Mouse (Mus musculus) forebrain, embryonic 15.5 days (tissue): Measurements from ENCODE around the gene Frrs1. TPM values are rescaled to one million over a fixed set of nuclear protein-coding genes. Genes with fewer than 3 reads are reported as not detected.

Experiments used
- ATAC-seq: fragments of 200-750 bp; cut with Nextera tagmentation; replicated peaks from 2 replicates; pipeline ENCODE4 v1.8.0; 2017; ENCODE audit warnings: mild to moderate bottlenecking, moderate TSS enrichment, moderate library complexity
- H3K27ac ChIP-seq: fragments of 300-500 bp; sonication (generic); replicated peaks from 2 replicates; pipeline ENCODE4 v1.5.1; 2015; ENCODE audit warnings: mild to moderate bottlenecking, inconsistent platforms
- H3K27me3 ChIP-seq: fragments of 300-500 bp; sonication (generic); 2 replicates; pipeline ENCODE4 v1.6.1; 2015; ENCODE audit warnings: inconsistent platforms
- H3K36me3 ChIP-seq: fragments of 300-500 bp; sonication (generic); 2 replicates; pipeline ENCODE4 v1.6.1; 2015; ENCODE audit warnings: mild to moderate bottlenecking, inconsistent platforms
- H3K4me1 ChIP-seq: fragments of 300-500 bp; sonication (generic); 2 replicates; pipeline ENCODE4 v1.6.1; 2015; ENCODE audit warnings: inconsistent platforms
- H3K4me2 ChIP-seq: fragments of 300-500 bp; sonication (generic); replicated peaks from 2 replicates; pipeline ENCODE4 v1.6.1; 2015; ENCODE audit warnings: mild to moderate bottlenecking, inconsistent platforms
- H3K4me3 ChIP-seq: fragments of 300-500 bp; sonication (generic); 2 replicates; pipeline ENCODE4 v1.5.1; 2015; ENCODE audit warnings: mild to moderate bottlenecking, inconsistent platforms
- H3K9ac ChIP-seq: fragments of 300-500 bp; sonication (generic); replicated peaks from 2 replicates; pipeline ENCODE4 v1.6.1; 2015; ENCODE audit warnings: mild to moderate bottlenecking, inconsistent platforms
- H3K9me3 ChIP-seq: fragments of 300-500 bp; sonication (generic); 2 replicates; pipeline ENCODE4 v1.6.1; 2016; ENCODE audit warnings: inconsistent platforms
- WGBS: fragments of 180-500 bp; shearing (Covaris S2); methylation state at CpG from one replicate; pipeline ENCODE4 v1.1.7; 2015; ENCODE audit warnings: mixed read lengths; 5-methylcytosine and 5-hydroxymethylcytosine counted together
- polyA plus RNA-seq: library from polyadenylated mRNA; unstranded; fragments of >200 nt; fragmentation: Nextera tagmentation; extraction: Ambion mirVana; gene quantifications from 2 replicates; pipeline ENCODE4 v1.2.1, GENCODE M21; 2015

Frrs1 gene
- polyA plus RNA-seq, 1 experiment from 2014 or later: 3.2 TPM

DNA sequence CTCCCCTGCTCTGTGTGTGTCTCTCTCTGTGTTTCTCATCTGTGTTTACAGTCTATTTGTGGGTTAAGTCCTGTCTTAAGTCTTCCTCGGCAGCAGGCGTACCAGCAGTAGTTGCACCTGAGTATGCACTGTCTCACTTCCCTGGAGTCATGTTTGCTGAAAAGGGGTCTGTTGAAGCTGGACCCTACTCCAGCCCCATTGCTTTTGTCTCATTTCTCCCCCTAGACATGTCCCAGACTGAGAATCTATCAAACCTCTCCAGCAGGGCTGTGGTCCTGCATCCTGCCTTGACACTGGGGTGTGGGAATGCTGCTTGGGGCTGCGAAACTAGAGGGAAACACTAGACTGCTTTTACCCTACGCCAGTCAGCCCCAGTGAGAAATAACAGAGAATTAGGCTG, 25.8 kb upstream of the Frrs1 start:
- H3K36me3 ChIP-seq: no peaks in the 10 kb centered on the region
- WGBS: 87% methylated on average over 4 of the region's 4 CpGs

DNA sequence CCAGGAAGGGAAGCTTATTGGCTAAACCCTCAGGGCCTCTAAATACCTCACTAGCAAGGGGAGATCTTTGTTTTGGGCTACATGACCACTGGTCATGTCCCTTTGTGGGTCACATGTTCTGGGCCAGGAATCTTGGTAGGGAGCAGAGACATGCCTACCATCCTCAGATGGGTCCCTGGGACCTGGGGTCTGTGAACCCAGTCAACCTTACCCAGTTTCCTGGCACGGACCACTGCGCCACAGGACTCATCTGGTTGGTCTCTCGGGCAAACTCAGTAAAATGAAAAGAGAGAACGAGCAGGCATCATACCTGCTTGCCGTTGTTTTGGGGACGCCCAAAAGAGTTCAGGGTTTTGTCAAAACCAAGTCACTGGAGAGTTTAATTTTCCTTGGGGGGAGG, 25.0 kb upstream of the Frrs1 start:
- Histone ChIP-seq H3K9ac (no peak overlapping the region), H3K4me1 (peaks cover 4% of the 10 kb centered on the region; the same call in 1 of the 2 replicates), H3K27me3 (no peaks in the 10 kb centered on the region), H3K27ac (no peak overlapping the region), H3K9me3 (no peaks in the 10 kb centered on the region), H3K4me2 (no peak overlapping the region), H3K4me3 (no peak overlapping the region), H3K36me3 (no peaks in the 10 kb centered on the region)
- WGBS: 90% methylated on average over 6 of the region's 6 CpGs
- no peak for ATAC-seq

More for the DNA sequence above, 25.8 kb upstream of the Frrs1 start:
- no peak overlapping the region for H3K4me2 ChIP-seq
- H3K9me3 ChIP-seq: no peaks in the 10 kb centered on the region
- peaks cover 4% of the 10 kb centered on the region; the same call in 1 of the 2 replicates for H3K4me1 ChIP-seq
- H3K4me3 ChIP-seq: no peak overlapping the region
- H3K27ac ChIP-seq: no peak overlapping the region
- no peak for ATAC-seq
- no peak overlapping the region for H3K9ac ChIP-seq
- no peaks in the 10 kb centered on the region for H3K27me3 ChIP-seq

DNA sequence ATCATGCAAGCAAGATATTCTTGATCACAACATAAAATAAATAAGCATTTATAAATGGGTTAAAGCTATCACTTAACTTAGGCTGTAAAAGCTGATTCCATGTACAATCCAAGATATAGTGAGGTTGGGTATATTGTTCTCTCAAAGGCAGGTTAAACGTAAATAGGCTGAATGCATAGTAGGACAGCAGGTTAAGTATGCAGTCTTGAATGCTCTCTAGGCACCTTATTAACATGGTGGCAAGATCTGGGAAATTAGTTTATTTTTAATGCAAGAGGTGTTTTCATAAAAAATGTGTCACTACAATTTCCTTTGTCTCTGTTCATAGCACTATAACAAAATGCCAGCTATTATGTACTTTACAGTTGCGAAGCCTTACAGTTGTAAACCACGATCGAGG, 23.9 kb upstream of the Frrs1 start:
- peaks cover 4% of the 10 kb centered on the region; the same call in 1 of the 2 replicates for H3K4me1 ChIP-seq
- 71% methylated on average over 4 of the region's 4 CpGs for WGBS
- ATAC-seq: no peak
- no peaks in the 10 kb centered on the region for H3K36me3 ChIP-seq
- H3K4me2 ChIP-seq: peak overlapping the region; percentile 76
- H3K9me3 ChIP-seq: no peaks in the 10 kb centered on the region
- 0 out of 2 replicates have a peak overlapping the region, but pooled peaks have one; percentile 52 for H3K9ac ChIP-seq
- H3K27me3 ChIP-seq: no peaks in the 10 kb centered on the region
- peak overlapping the region; percentile 42 for H3K4me3 ChIP-seq
- H3K27ac ChIP-seq: peak overlapping the region; percentile 25; the same call in 1 of the 2 replicates

DNA sequence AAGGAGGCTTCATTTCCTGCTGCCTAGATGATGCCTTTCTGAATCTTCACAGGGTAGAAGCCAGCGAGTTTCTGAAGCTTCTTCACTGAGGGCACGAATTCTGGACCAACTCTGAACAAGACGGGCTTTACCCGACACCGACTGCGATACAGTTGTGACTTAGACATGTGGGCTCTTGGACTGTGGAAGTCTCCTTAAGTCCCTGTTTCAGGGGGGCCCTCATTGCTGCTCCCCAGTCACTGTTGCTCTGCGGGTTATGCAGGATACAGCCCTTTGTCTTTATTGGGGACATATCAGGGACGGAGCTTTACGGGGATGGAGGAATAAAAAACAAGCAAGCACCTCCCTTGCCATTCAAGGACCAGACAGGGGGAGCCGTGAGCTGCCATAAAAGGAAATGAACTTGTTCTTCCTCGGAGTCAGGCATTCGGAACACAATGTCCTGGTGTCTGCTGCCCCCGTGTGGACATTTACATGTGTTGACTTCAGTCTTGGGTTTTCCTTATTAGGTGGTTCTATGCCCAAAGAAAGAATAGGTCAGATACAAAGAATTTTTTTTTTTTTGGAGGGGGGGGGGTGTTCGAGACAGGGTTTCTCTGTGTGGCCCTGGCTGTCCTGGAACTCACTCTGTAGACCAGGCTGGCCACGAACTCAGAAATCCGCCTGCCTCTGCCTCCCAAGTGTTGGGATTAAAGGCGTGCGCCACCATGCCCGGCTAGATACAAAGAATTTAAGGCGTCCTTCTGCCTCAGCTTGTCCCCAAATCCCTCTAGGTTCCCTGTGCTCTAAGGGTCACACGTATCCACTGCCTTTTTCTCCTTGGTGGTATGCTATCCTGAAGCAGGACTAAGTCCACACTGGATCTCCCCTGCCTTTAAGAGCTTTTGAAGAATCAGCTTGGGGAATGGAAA, 23.2 kb upstream of the Frrs1 start:
- H3K4me3 ChIP-seq: peak overlapping the region; percentile 42
- peak overlapping the region; percentile 52 for H3K9ac ChIP-seq
- no peaks in the 10 kb centered on the region for H3K36me3 ChIP-seq
- WGBS: 24% methylated on average over 21 of the region's 21 CpGs
- peaks cover 4% of the 10 kb centered on the region; the same call in 1 of the 2 replicates for H3K4me1 ChIP-seq
- peak overlapping the region; percentile 76 for H3K4me2 ChIP-seq
- no peaks in the 10 kb centered on the region for H3K9me3 ChIP-seq
- H3K27me3 ChIP-seq: no peaks in the 10 kb centered on the region
- peak; percentile 93 for ATAC-seq
- H3K27ac ChIP-seq: peak overlapping the region; percentile 25; the same call in 1 of the 2 replicates

DNA sequence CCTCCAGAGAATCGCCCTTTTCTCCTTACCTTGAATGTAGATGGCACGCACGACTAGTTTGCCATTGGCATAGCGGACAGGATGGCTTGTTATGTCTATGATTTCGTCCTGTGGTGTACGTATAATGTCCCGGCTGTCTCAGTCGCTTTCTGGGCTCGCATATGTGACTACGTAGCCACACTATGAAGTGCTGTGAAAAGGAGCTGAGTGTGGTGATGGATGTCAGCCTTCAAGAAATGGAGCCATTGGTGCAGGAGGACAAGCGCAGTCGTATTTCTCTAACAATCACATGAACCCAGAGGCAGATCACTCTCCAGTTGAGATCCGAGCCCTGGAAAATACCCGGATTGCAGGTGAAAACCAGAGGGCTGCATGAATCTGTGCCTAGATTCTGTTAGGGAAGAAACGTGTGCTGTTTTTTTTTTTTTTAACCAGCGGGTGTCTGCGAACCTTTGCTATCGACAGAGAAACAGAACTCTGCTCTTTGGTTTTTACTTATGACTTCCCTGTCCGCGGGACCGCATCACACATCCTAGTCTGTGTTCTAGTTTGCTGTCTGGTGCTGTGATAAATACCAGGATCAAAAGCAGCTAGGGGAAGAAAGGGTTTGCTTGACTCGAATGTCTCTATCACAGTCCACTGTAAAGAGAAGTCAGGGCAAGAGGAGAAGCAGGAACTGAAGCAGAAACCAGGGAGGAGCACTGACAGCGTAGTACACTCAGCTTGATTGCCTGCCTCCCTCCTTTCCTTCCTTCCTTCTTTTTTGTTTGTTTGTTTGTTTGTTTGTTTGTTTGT, 22.4 kb upstream of the Frrs1 start:
- Histone ChIP-seq H3K4me2 (no peak overlapping the region), H3K27me3 (no peaks in the 10 kb centered on the region), H3K36me3 (no peaks in the 10 kb centered on the region), H3K4me1 (peaks cover 4% of the 10 kb centered on the region; the same call in 1 of the 2 replicates), H3K27ac (no peak overlapping the region), H3K9ac (no peak overlapping the region), H3K9me3 (no peaks in the 10 kb centered on the region), H3K4me3 (no peak overlapping the region)
- ATAC-seq: no peak
- 83% methylated on average over 23 of the region's 23 CpGs for WGBS

DNA sequence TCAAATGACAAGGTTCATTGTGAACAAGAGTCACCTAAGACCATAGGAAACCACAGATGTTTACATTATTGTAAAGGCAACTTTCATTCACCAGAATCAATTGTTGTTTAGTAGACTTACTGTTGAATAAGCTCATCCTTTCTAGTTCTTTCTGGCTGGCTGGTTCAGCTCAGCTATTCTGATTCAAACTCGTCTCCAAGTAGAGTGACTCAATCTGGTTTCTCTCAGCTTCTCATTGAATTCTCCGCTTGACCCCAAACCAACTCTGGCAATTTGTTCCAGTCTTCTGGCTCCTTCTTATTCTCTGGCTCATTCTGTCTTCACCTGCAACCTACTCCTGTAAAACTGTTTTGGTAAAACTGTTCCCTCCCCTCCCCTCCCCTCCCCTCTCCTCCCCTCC, 18.0 kb upstream of the Frrs1 start:
- no peak for ATAC-seq
- WGBS: 77% methylated on average over 2 of the region's 2 CpGs
- Histone ChIP-seq H3K4me1 (no peaks in the 10 kb centered on the region), H3K27ac (no peak overlapping the region), H3K27me3 (no peaks in the 10 kb centered on the region), H3K9ac (no peak overlapping the region), H3K9me3 (no peaks in the 10 kb centered on the region), H3K4me2 (no peak overlapping the region), H3K4me3 (no peak overlapping the region), H3K36me3 (no peaks in the 10 kb centered on the region)

DNA sequence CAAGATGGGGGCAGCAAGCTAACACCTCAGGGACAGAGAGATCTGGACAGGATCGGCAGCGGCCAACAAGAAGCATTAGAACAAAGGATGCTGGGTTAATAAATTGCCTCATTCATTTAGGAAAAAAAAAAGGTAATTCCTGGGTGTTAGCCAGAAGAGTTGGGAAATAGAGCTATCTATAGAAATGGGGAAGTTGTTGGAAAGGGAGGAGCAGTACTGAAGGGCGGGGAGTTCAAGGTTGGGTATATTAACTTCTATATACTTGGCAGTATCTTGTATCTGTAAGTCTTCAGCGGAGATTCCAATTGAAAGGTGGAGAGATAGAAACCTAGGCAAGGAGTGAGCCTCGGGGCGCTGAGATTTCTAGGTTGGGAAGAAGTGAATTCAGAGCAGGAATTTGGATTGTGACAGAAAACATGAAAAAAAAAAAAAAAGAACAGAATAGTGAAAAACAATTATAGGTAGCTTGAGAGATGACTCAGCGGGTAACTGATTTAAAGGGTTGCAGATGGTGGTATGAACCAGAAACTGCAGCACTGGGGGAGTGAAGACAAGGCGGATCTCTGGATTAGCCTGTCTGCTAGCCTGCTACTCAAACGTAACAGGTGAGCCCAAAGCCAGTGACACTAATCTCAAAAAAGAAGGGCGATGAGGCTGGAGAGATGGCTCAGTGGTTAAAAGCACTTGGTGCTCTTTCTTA, 14.2 kb upstream of the Frrs1 start:
- Histone ChIP-seq H3K27me3 (no peaks in the 10 kb centered on the region), H3K36me3 (no peaks in the 10 kb centered on the region), H3K27ac (no peak overlapping the region), H3K4me1 (no peaks in the 10 kb centered on the region), H3K4me3 (no peak overlapping the region), H3K9me3 (no peaks in the 10 kb centered on the region), H3K4me2 (no peak overlapping the region), H3K9ac (no peak overlapping the region)
- WGBS: 90% methylated on average over 10 of the region's 10 CpGs
- no peak for ATAC-seq

DNA sequence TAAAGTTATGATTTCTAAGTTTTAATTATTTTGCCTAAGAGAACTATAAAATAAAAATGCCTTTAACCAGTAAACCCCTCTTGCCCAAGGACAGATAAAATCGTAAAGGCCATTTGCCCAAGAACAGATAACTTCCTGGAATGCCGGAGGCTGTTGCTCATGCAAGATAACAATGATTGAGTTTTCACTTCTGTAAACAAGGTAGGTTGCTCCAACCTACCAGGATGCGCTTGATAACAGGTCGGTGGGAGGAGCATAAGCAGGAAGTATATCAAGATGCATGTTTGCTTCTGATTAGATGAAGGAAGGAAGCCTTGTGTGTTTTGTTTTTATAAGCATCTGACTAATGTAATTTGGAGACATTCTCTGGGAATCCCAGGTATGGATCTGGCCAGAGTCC, 13.2 kb upstream of the Frrs1 start:
- Histone ChIP-seq H3K9me3 (no peaks in the 10 kb centered on the region), H3K36me3 (no peaks in the 10 kb centered on the region), H3K4me1 (no peaks in the 10 kb centered on the region), H3K4me3 (no peak overlapping the region), H3K4me2 (no peak overlapping the region), H3K27ac (no peak overlapping the region), H3K9ac (no peak overlapping the region), H3K27me3 (no peaks in the 10 kb centered on the region)
- ATAC-seq: no peak
- 92% methylated on average over 4 of the region's 4 CpGs for WGBS

DNA sequence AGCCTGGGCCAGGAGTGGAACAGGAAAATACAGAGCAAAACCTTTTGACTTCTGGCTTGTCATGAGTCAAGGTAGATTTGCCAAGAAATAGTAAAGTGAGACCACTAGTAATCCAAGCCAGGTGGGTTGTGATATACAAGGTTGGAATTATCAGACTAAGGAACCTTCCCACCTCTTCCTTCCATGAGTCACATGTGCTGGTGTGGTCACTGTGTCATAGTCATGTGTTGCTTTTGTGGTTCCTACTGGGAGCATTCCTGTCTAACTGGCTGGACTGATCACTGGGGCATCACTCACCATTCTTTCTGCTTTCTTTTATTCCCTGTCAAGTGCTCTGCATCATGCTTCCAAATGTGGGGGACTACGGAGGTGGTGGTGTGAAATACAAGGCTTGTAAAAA, 11.2 kb upstream of the Frrs1 start:
- WGBS: 91% methylated on average over 1 of the region's 1 CpGs
- no peak overlapping the region for H3K4me3 ChIP-seq
- ATAC-seq: no peak

DNA sequence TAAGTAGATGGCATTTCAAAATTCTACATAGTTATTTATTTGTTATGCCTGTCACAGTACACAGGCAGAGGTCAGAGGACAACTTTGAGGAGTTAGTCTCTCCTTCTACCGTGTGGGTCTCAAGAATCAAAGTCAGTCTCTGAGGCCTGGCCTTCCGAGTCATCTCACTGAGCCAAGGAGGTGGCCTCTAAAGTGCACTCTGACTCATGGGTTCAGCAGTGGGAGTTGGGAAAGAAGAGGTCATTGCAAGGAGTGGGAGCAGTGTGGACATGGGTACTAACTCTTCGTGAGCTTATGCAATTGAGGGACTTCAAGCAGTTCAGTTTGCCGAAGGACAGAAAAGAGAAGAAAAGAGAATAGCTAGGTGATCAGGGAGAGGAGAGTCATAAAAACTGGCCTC, 10.3 kb upstream of the Frrs1 start:
- no peak overlapping the region for H3K4me3 ChIP-seq
- H3K4me1 ChIP-seq: no peaks in the 10 kb centered on the region
- H3K36me3 ChIP-seq: no peaks in the 10 kb centered on the region
- no peak overlapping the region for H3K27ac ChIP-seq
- no peak for ATAC-seq
- 88% methylated on average over 4 of the region's 4 CpGs for WGBS
- H3K9ac ChIP-seq: no peak overlapping the region
- no peak overlapping the region for H3K4me2 ChIP-seq
- H3K27me3 ChIP-seq: no peaks in the 10 kb centered on the region
- no peaks in the 10 kb centered on the region for H3K9me3 ChIP-seq

More for the DNA sequence above, 11.2 kb upstream of the Frrs1 start:
- Histone ChIP-seq H3K9ac (no peak overlapping the region), H3K9me3 (no peaks in the 10 kb centered on the region), H3K4me1 (no peaks in the 10 kb centered on the region), H3K4me2 (no peak overlapping the region), H3K36me3 (no peaks in the 10 kb centered on the region), H3K27ac (no peak overlapping the region), H3K27me3 (no peaks in the 10 kb centered on the region)

DNA sequence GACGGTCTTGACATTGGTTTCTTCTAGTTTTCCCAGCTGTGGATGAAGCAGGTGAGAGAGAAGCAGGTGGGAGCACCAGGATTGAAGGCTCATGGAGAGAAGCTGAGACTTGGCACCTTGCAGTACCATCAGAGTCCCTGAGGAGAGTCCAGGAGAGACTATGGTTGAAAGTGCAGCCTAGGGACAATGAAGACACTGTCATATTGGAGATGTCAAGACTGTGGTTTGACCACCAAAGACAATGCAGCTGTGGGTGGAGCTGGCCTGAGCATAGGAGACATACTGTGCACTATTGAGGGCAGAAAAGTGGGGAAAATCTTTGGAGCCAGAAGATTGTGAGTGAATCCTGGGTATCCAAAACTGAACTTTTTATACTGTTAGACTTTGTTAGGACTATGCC, 8.9 kb upstream of the Frrs1 start:
- Histone ChIP-seq H3K4me2 (no peak overlapping the region), H3K36me3 (no peaks in the 10 kb centered on the region), H3K4me3 (no peak overlapping the region), H3K9ac (no peak overlapping the region), H3K4me1 (no peaks in the 10 kb centered on the region), H3K9me3 (no peaks in the 10 kb centered on the region), H3K27me3 (no peaks in the 10 kb centered on the region), H3K27ac (no peak overlapping the region)
- 84% methylated on average over 1 of the region's 1 CpGs for WGBS
- no peak for ATAC-seq

DNA sequence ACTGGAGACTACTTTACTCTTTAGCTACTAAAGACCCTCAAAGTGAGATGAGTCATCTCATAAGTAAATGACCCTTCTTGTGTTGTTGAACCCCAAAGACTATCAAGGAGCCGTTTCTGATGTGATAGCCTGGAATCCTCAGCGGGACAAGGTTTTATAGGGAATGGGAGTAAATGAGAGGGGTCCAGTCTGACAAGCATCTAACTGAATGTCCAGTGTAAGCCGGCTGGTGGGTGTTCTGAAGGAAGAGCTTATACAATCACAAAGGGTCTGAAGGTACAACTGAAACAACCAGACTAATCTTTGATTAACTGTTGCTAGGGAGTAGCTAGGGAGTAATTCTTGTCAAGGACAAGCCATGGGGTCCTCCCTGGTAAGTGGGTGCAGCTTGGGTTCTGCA, 6.8 kb upstream of the Frrs1 start:
- Histone ChIP-seq H3K27me3 (no peaks in the 10 kb centered on the region), H3K27ac (no peak overlapping the region), H3K4me3 (no peak overlapping the region), H3K9me3 (no peaks in the 10 kb centered on the region), H3K9ac (no peak overlapping the region), H3K4me2 (no peak overlapping the region), H3K4me1 (no peaks in the 10 kb centered on the region), H3K36me3 (no peaks in the 10 kb centered on the region)
- WGBS: 93% methylated on average over 3 of the region's 3 CpGs
- ATAC-seq: no peak
